Mouse (Mus musculus) frontal cortex, postnatal 14 days (tissue): ENCODE measurements at regions not wholly inside any gene's neighbourhood (a gene's known extent, or its start where the extent isn't known, plus 50 kb on each side); places are given as distances from the start of the nearest gene placed in this dataset.
A peak's percentile ranks its signal among the peaks of the same experiment; 100 is the strongest.
"Not testable (repeated sequence)": the region's sequence is repeated elsewhere in the genome, so short reads cannot be mapped to it uniquely, and the experiment has no call there.

Experiments used
- DNase-seq, 2 experiments: peaks; one replicate each; pipeline ENCODE4 v3.0.0; 2022; ENCODE audit warnings: low spot score in 2 of 2

DNA sequence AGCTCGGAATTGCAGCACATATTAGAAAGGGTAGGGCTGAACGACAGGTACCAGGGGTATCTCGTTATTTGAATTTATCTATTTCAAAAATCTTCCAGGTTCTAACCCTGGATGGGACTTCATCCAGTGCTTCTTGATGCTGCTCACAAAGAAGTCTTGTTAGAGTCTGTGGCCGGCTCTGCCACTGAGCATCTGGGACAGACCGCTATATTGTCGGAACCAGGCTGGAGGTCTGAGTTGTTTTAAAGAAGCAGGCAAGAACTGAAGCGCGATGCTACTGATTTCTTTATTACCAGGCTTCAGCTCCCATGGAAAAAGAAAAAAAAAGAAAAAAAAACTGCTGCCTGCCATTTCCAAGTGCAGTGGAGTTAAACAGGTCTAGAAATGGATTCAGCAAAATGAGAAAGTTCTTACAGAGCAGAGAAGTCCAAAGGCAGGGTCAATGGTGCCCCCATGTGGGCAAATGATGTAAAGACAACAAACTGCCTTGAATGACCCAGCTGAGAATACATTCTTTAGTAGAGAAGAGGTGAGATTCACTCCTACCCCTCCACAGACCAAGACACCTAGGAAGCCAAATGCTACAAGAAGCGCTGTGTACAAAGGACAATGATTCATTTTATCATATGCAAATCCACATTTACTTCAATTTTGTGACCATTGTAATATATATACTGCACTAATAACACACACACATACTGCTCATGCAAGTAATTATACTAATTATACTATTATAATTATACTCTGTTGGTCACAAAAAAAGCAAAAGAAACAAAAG, 106.2 kb upstream of the Gcfc2 start:
- peak; percentile 54 to 82 for DNase-seq

DNA sequence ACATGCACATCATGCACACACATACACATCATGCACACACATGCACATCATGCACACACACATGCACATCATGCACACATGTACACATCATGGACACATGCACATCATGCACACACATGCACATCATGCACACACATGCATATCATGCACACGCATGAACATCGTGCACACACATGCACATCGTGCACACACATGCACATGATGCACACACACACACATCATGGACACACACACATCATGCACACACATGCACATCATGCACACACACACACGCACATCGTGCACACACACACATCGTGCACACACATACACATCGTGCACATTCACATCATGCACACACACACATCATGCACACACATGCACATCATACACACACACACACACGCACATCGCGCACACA, 104.9 kb upstream of the Gcfc2 start:
- no peak for DNase-seq

DNA sequence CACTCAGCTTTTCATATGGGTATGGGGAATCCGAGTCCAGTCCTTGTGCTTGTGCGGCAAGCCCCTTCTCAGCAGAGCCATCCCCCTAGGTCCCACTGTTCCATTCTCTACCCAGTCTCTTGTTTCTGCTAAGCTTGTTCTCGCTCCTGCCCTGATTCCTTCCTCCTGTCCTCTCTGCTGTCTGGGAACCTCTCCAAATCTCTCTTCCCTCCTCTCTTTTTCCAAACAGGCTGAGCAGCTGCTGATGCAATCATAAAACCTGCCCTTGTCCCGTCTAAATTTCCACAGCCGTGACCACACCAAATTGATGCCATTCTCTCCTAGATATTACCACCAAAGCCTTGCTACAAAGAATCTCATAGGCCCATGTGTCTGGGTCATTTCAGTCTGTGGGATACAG, 103.4 kb upstream of the Gcfc2 start:
- no peak for DNase-seq

DNA sequence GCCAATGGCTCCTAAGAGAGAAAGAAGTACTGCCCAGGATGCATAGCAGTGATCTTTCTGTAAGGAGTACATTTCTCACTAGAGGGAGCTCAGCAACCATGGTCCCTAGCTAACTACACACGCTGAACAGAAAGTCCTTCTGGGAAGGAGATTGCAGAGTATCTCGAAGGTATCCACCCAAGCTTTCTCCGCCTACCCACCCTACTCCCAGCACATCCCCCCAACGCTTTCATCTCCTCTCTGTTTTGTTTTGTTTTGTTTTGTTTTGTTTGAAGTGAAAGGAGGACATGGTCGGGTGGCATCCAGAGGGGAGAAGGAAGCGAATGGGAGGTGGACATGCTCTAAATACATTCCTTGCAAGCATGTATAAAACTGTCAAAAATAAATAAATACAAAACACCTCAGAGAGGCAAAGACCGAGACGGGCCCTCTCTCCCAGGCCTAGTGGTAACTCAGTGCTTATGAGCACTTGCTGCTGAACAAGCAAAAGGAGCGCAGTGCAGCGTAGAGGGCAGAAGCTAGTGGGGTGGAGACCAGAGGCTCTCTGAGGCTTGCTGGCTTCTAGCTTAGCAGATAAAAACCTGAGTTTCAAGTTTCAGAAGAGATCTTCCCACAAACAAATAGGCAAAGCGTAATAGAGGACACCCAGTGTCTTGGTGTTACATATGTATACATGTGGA, 83.9 kb upstream of the Gcfc2 start:
- no peak for DNase-seq

DNA sequence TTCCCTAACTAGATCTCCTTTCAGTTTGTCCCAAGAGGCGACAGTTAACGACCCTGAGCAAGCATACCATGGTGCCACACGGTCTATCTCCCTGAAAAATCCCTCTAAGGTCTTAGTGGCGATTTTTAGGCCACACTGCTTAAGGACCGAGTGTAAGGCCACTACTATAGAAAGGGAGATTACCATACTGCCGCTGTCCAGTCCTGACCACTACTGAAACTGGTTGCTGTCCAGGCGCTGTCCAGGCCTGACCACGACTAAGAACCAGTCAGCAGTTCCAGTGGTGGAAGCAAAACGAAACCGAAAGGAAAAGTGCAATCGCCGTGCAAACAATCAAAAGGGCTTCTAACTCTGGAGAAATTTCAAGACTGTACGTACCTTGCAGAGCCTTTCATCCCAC, 55.3 kb upstream of the Gcfc2 start:
- DNase-seq: not testable (repeated sequence)
